Mouse (Mus musculus) B cell, adult 62 days (primary cell): ENCODE data around the gene Stam2. TPM values are rescaled to one million over a fixed set of nuclear protein-coding genes. Genes with fewer than 3 reads are reported as not detected.

Experiments
- total RNA-seq: library from RNA; stranded (reverse); gene quantifications from 4 replicates; pipeline ENCODE4 v1.2.4, GENCODE M21; 2023

Stam2 gene
- total RNA-seq, result 27.2 to 31.7 TPM (median 31.1 TPM) in 4 replicates

GRCm38 (mm10) chr2:52742256-52743158 lies at the start of gene Stam2:
Gene Stam2 (minus strand): TSS chr2:52742281.

GRCm38 (mm10) chr2:52676023-52676912 lies 65.8 kb downstream of the Stam2 start, which contains the start of gene Cacnb4:
Gene Cacnb4 (minus strand): TSS chr2:52676831.

Other genes starting within 250 kb of the Stam2 start
- 0.89 to 3.1 TPM (median 1.2 TPM) in 4 replicates for gene Cacnb4, start 65.5 kb downstream of the Stam2 start, total RNA-seq
- 0.63 to 0.72 TPM (median 0.66 TPM) in 4 replicates for gene Fmnl2, start 115.6 kb upstream of the Stam2 start, total RNA-seq